Mouse (Mus musculus) neural tube, embryonic 14.5 days (tissue): ENCODE results near the gene Ehbp1. TPM values are rescaled to one million over a fixed set of nuclear protein-coding genes. Genes with fewer than 3 reads are reported as not detected.

Experiments
- ATAC-seq: fragments of 200-750 bp; cut with Nextera tagmentation; 2 replicates; pipeline ENCODE4 v1.8.0; 2017; ENCODE audit warnings: low read depth, mild to moderate bottlenecking, moderate TSS enrichment, moderate library complexity
- H3K27ac ChIP-seq: fragments of 300-500 bp; sonication (generic); 2 replicates; pipeline ENCODE4 v1.5.1; 2014; ENCODE audit warnings: low read depth, mild to moderate bottlenecking, control low read depth, low read length, moderate library complexity, mixed read lengths
- H3K27me3 ChIP-seq: fragments of 300-500 bp; sonication (generic); 2 replicates; pipeline ENCODE4 v1.6.1; 2014; ENCODE audit warnings: low read length; ENCODE audit not compliant: control insufficient read depth, insufficient read depth
- H3K36me3 ChIP-seq: fragments of 300-500 bp; sonication (generic); 2 replicates; pipeline ENCODE4 v1.6.1; 2014; ENCODE audit warnings: low read length, mixed read lengths; ENCODE audit not compliant: control insufficient read depth, insufficient read depth
- H3K4me1 ChIP-seq: fragments of 300-500 bp; sonication (generic); 2 replicates; pipeline ENCODE4 v1.6.1; 2014; ENCODE audit warnings: low read length; ENCODE audit not compliant: control insufficient read depth, insufficient read depth
- H3K4me2 ChIP-seq: fragments of 300-500 bp; sonication (generic); 2 replicates; pipeline ENCODE4 v1.6.1; 2014; ENCODE audit warnings: mild to moderate bottlenecking, low read depth, low read length, control low read depth
- H3K4me3 ChIP-seq: fragments of 300-500 bp; sonication (generic); 2 replicates; pipeline ENCODE4 v1.5.1; 2014; ENCODE audit warnings: low read depth, low read length, control low read depth, mixed read lengths
- H3K9ac ChIP-seq: fragments of 300-500 bp; sonication (generic); replicated peaks from 2 replicates; pipeline ENCODE4 v1.6.1; 2014; ENCODE audit warnings: low read depth, mild to moderate bottlenecking, control low read depth, low read length, mixed read lengths
- H3K9me3 ChIP-seq: fragments of 300-500 bp; sonication (generic); 2 replicates; pipeline ENCODE4 v1.6.1; 2016; ENCODE audit warnings: low read length; ENCODE audit not compliant: control insufficient read depth
- WGBS: fragments of 180-500 bp; shearing (Covaris S2); extraction: QIAGEN DNeasy Blood & Tissue Kit; methylation state at CpG from one replicate; pipeline ENCODE4 v1.1.7; 2014; 5-methylcytosine and 5-hydroxymethylcytosine counted together
- polyA plus RNA-seq: library from polyadenylated mRNA; unstranded; fragments of >200 nt; fragmentation: Nextera tagmentation; extraction: Ambion mirVana; gene quantifications from 2 replicates; pipeline ENCODE4 v1.2.1, GENCODE M21; 2014

Gene Ehbp1
- polyA plus RNA-seq = 24.6 and 35.2 TPM in 2 replicates

DNA sequence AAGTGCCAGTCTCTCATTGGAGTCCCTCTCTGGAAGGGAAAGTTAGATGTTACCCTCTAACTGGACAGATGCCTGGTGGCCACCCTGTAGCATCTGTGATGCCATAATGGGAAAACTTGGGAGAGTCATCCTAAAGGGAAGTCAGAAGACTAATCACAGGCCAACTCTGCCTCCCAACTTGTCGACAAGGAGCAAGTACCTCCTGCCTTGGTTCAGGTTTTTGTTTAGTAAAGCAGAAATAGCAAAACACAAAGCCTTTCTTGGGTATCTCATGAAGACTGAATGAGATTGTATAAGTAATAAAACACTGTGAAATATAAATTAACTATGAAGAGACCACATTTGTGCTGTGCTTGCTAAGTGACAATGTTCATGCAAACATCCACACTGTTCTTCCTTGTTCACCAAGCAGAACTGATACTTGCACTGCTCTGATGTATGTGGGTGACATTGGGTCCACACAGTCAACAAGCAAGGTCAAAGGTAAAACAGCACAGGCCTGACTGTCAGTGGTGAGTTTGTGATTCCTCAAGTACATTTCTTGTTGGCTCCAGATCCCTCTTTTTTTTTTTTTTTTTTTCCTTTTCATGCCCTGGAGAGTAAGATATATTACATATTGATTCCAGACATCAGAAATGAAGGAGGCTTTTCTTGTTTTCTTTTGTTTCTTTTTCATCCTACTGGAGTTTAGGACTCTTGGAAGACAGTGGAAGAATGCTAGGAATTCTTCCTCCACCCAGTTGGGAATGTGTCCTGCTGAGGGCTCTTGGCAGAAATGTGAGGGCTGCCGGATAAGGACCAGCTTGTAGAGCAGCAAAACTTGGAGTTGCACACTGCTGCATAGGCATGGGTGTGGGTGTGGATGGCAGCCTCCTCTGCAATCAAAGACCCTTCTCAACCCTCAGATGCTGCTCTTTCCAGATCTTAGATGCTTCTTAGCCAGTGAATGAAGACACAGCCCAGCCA, at the start of gene Ehbp1:
Gene Ehbp1 (minus strand): TSS at position 51 of the 966 bp plus-strand sequence.
- H3K4me1 ChIP-seq = peaks cover under 1% of the 10 kb centered on the region; the same call in 1 of the 2 replicates
- H3K4me3 ChIP-seq = no peak within 1 kb of the TSS
- no peaks in the 10 kb centered on the region for H3K27me3 ChIP-seq
- no peak for ATAC-seq
- no peak within 1 kb of the TSS for H3K27ac ChIP-seq
- no peak within 1 kb of the TSS for H3K9ac ChIP-seq
- H3K4me2 ChIP-seq = no peak within 1 kb of the TSS
- H3K9me3 ChIP-seq = no peaks in the 10 kb centered on the region
- 67% methylated on average over 2 of the region's 2 CpGs for WGBS
- H3K36me3 ChIP-seq = no peaks in the 10 kb centered on the region

DNA sequence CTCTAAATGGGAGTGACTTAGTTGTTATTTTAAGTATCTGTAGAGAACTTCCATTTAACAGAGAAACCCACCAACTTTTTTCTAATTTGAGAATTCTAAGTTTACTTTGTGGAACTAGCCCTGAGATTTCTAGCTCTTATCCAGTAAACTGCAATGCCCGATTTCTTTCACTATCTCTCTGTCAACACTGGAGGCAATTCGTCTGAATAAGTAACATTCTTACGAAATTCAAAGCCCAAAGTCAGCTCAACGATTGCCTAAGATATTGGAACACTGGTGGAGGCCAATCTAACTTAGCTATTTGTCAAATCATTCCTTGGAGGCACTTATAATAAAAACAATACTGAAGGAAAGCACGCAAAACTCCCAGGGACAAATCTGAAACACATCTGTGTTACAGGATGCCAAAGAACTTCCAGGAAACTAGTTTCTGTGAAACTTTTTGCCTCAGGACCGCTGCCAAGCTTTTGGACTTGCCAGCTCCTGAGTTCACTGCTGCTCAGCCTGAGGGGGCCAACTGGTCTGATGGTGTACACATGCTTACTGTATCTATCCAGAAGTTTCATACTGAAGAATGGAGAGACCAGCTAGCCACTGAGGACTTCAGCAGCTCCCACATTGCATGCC, 45.5 kb upstream of the Ehbp1 start:
- Histone ChIP-seq H3K4me3 (no peak overlapping the region), H3K36me3 (no peaks in the 10 kb centered on the region), H3K9me3 (no peaks in the 10 kb centered on the region), H3K27me3 (no peaks in the 10 kb centered on the region), H3K27ac (no peak overlapping the region), H3K4me1 (no peaks in the 10 kb centered on the region), H3K9ac (no peak overlapping the region), H3K4me2 (no peak overlapping the region)
- WGBS = 91% methylated on average over 6 of the region's 6 CpGs
- ATAC-seq = no peak

DNA sequence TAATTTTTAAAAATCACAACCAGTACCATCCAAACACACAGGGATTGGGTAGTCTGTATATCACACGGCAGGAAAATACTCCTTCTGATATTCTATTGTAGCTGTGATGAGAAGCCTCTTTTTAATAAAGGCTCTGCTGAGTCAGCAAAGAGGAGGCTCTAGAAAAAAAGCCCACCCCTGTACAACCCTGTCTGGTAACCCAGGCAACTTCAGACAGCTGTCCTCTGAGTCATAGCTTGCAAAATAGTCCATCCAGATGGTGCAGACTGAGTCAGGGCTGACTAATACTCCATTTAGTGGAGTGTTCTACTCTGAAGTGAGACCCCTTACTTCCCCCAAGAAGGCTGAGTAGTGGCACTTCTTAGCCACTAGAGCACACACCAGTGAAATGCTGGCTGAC, 41.4 kb upstream of the Ehbp1 start:
- Histone ChIP-seq H3K9ac (no peak overlapping the region), H3K4me3 (no peak overlapping the region), H3K4me2 (no peak overlapping the region), H3K27ac (no peak overlapping the region), H3K27me3 (no peaks in the 10 kb centered on the region), H3K4me1 (no peaks in the 10 kb centered on the region), H3K36me3 (no peaks in the 10 kb centered on the region), H3K9me3 (no peaks in the 10 kb centered on the region)
- no peak for ATAC-seq
- WGBS = 90% methylated on average over 1 of the region's 1 CpGs

DNA sequence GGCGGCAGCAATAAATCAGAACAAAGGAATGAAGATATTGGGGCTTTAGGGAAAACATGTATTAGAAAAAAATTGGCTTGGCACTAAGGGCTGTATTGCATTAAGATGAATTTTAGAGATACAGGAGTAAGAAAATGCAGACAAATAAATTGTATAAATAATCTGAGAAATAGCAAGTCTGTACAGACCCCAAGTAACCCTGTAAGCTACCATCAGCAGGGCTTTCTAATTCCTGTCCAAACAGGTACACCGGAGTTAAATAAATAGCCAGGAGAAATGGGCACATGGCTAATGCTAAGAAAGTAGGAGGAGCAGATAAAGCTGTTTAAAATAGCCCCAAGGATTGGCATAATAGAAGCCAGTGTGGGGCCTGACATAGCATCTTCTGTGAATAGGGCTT, 32.7 kb upstream of the Ehbp1 start:
- no peak for ATAC-seq
- Histone ChIP-seq H3K9ac (no peak overlapping the region), H3K4me2 (no peak overlapping the region), H3K4me1 (0 out of 2 replicates have a peak, but pooled peaks cover 3% of the 10 kb centered on the region), H3K4me3 (no peak overlapping the region), H3K36me3 (no peaks in the 10 kb centered on the region), H3K27me3 (no peaks in the 10 kb centered on the region), H3K9me3 (no peaks in the 10 kb centered on the region), H3K27ac (no peak overlapping the region)
- WGBS = 63% methylated on average over 2 of the region's 2 CpGs

DNA sequence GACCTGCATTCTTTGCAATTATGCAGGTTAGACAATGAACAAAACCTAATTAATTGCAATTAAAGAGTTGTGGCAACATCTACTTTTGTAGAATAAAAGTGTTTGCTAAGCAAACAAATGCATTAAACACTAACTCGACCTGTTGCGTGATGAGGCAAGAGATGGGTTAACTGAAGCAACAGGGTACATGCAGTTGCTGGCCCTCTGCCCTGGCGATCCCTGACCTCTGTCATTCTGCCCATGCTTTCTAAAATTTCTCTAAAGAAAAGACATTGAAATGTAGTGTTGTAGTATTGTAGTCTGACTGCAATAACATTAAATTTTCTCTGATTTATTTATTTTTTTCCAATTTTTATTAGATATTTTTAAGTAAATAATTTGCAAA, 31.2 kb upstream of the Ehbp1 start:
- Histone ChIP-seq H3K27me3 (no peaks in the 10 kb centered on the region), H3K4me1 (0 out of 2 replicates have a peak, but pooled peaks cover 3% of the 10 kb centered on the region), H3K4me2 (no peak overlapping the region), H3K27ac (no peak overlapping the region), H3K9ac (no peak overlapping the region), H3K9me3 (no peaks in the 10 kb centered on the region), H3K36me3 (no peaks in the 10 kb centered on the region), H3K4me3 (no peak overlapping the region)
- ATAC-seq = no peak
- 86% methylated on average over 3 of the region's 3 CpGs for WGBS

DNA sequence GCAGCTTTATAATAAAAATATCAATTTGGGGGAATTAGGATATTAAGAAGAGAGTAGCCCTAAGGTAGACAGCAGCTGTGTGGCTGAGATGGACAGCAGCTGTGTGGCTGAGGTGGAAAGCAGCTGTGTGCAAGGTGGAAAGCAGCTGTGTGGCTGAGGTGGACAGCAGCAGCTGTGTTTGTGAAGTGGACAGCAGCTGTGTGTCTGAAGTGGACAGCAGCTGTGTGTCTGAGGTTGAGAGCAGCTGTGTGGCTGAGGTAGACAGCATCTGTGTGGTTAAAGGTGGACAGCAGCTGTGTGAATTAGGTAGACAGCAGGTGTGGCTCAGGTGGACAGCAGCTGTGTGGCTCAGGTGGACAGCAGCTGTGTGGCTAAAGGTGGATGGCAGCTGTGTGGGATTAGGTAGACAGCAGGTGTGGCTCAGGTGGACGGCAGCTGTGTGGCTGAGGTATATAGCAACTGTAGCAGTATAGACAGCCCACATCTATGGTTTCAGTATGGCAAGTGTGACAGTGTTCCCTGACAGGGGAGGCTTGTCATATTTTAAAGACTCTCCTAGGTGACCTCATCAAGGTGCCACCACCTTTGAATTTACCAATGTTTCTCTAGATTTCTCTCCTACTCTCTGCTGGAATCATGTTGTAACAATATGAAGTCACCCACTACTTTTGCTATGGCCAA, 30.7 kb upstream of the Ehbp1 start:
- Histone ChIP-seq H3K9me3 (no peaks in the 10 kb centered on the region), H3K4me3 (no peak overlapping the region), H3K27me3 (no peaks in the 10 kb centered on the region), H3K4me2 (no peak overlapping the region), H3K4me1 (0 out of 2 replicates have a peak, but pooled peaks cover 3% of the 10 kb centered on the region), H3K27ac (no peak overlapping the region), H3K9ac (no peak overlapping the region), H3K36me3 (no peaks in the 10 kb centered on the region)
- ATAC-seq = no peak
- WGBS = 89% methylated on average over 1 of the region's 1 CpGs

DNA sequence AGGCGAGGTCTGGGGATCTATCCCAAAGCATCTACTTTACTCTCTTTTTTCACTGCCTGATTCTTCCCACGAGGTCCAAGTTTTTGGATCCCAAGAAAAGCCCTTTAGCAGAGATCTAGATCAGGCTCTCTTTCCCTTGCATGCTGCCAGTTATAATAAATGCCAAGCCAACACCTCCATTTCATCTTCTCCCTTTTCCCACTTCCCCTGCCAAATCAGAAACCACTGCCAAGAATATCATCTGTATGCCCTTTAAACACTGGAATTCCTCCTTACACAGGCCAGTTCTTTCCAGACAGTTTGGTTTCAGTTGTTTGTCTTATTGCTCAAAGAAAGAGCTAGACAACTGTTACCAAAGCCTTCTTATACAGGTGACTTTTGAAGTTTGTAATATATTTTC, 27.7 kb upstream of the Ehbp1 start:
- WGBS = 79% methylated on average over 2 of the region's 2 CpGs
- H3K4me3 ChIP-seq = no peak overlapping the region
- no peaks in the 10 kb centered on the region for H3K4me1 ChIP-seq
- H3K9me3 ChIP-seq = no peaks in the 10 kb centered on the region
- no peak for ATAC-seq
- H3K27ac ChIP-seq = no peak overlapping the region
- H3K9ac ChIP-seq = no peak overlapping the region
- H3K36me3 ChIP-seq = no peaks in the 10 kb centered on the region
- H3K27me3 ChIP-seq = no peaks in the 10 kb centered on the region
- no peak overlapping the region for H3K4me2 ChIP-seq

DNA sequence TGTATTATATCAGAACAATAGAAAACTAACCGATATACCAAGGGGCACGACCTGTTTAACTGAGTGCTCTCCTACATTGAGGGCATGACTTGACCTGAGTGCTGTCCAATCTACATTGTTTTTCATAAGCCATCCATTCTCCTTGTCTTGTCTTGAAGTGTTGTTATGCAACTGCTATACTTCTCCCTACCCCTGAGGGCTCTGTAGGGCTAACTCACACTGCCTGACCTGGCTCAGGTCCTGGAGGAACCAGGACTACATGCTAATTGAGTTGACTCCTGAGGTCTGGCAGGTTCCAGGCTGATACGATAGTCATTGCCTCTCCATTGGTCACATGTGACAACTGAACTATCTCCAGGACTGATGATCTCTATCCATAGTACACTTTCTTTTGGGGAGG, 26.5 kb upstream of the Ehbp1 start:
- H3K27me3 ChIP-seq = no peaks in the 10 kb centered on the region
- H3K9me3 ChIP-seq = no peaks in the 10 kb centered on the region
- ATAC-seq = no peak
- H3K4me3 ChIP-seq = no peak overlapping the region
- H3K9ac ChIP-seq = no peak overlapping the region
- no peak overlapping the region for H3K4me2 ChIP-seq
- WGBS = 93% methylated on average over 3 of the region's 3 CpGs
- H3K27ac ChIP-seq = no peak overlapping the region
- no peaks in the 10 kb centered on the region for H3K36me3 ChIP-seq
- no peaks in the 10 kb centered on the region for H3K4me1 ChIP-seq

DNA sequence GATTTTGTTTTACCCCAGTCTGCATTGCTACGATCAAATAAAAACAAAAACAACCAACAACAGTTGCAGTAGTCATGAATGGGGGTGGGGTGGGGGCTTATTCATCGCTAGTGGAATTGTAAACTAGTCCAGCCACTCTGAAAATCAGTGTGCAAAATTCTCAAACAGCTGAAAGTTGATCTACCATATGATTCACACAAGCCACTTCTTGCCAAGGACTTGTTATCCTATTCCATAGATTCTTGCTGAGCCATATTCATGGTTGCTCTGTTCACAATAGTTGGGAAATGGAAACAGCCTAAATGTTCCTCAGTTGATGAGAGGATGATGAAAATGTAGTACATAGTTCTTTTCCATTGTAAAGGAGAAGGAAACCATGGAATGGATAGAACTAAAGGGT, 24.4 kb upstream of the Ehbp1 start:
- Histone ChIP-seq H3K4me3 (no peak overlapping the region), H3K36me3 (no peaks in the 10 kb centered on the region), H3K27ac (no peak overlapping the region), H3K9me3 (no peaks in the 10 kb centered on the region), H3K4me1 (no peaks in the 10 kb centered on the region), H3K27me3 (no peaks in the 10 kb centered on the region), H3K4me2 (no peak overlapping the region), H3K9ac (no peak overlapping the region)
- 88% methylated on average over 2 of the region's 2 CpGs for WGBS
- ATAC-seq = no peak
